Mouse (Mus musculus): ENCODE data around the gene Hdac10. TPM values are rescaled to one million over a fixed set of nuclear protein-coding genes. Genes with fewer than 3 reads are reported as not detected.

Hdac10 gene
- polyA plus RNA-seq, 1 experiment from 2014 or later: 14.8 TPM

DNA sequence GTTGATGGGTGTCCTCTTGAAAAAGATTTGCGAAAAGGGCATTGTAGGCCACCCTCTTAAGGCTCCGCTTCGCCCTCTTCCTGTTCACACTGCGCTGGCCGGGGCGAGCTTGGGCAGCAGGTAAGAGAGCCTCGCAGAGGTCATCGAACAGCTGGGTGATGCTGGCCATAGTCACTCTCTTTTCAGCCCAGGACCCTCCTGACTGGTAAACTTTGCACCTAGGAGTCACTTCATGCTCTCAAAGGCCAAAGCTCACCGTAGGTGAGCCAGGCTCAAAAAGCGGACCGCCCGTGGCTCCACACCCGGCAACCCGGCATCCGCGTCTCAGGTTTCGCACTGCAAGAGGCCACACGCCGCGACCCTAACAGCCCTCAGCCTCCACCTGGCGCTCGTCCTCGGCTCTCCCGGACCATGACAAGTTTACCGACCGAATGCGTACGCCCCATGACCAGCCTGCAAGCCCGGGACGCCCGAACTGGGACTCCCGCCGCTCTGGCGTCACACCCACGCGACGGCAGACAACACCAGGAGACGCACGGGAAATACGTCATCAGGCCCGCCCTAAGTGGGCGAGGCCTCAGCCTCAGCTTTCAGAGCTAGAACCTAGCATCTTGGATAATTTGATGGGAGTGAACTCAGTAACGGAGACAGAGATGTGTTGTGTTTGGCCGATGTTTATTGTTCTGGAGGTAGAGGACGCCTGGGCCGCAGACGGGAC lies 5.7 kb downstream of the Hdac10 start, which contains the start of gene Tubgcp6:
Gene Tubgcp6 (minus strand): TSS at position 464 of the 718 bp plus-strand sequence.
- Histone ChIP-seq H3K9me3 (ENCODE audit: low read length) (no peaks in the 10 kb centered on the region), H3K9ac (replicated peaks; ENCODE audit: low read depth) (peak within 1 kb of the TSS; percentile 60), H3K4me1 (ENCODE audit: insufficient read depth, low read depth, low read length) (peaks cover 18% of the 10 kb centered on the region; the same call in 1 of the 2 replicates), H3K27ac (ENCODE audit: low read length) (peak within 1 kb of the TSS; percentile 69), H3K4me2 (replicated peaks; ENCODE audit: low read depth, low read length) (peak within 1 kb of the TSS; percentile 73), H3K27me3 (replicated peaks; ENCODE audit: insufficient read depth, low read length) (no peaks in the 10 kb centered on the region), H3K36me3 (ENCODE audit: insufficient read depth, low read length) (no peaks in the 10 kb centered on the region), H3K4me3 (ENCODE audit: low read depth, low read length) (peak within 1 kb of the TSS; percentile 90)
- no peak for TF ChIP-seq CTCF (IDR thresholded peaks at IDR 0.05)
- TF ChIP-seq EP300 (IDR thresholded peaks at IDR 0.05): peak; percentile 42; the same call in 1 of the 2 replicates
- DNase-seq (ENCODE audit: low spot score): peak; percentile 96
- under 1% methylated on average over 47 of the region's 47 CpGs for WGBS
- peak; percentile 91 for ATAC-seq

- Histone ChIP-seq H3K4me3 (ENCODE audit: low read depth, low read length) (no peak overlapping the region), H3K9ac (replicated peaks; ENCODE audit: low read depth) (no peak overlapping the region), H3K4me1 (ENCODE audit: insufficient read depth, low read depth, low read length) (peaks cover 9% of the 10 kb centered on the region; the same call in 1 of the 2 replicates), H3K4me2 (replicated peaks; ENCODE audit: low read depth, low read length) (no peak overlapping the region), H3K27me3 (replicated peaks; ENCODE audit: insufficient read depth, low read length) (no peaks in the 10 kb centered on the region), H3K27ac (ENCODE audit: low read length) (no peak overlapping the region), H3K9me3 (ENCODE audit: low read length) (no peaks in the 10 kb centered on the region), H3K36me3 (ENCODE audit: insufficient read depth, low read length) (peaks cover 10% of the 10 kb centered on the region; the same call in 1 of the 2 replicates)
- TF ChIP-seq CTCF (IDR thresholded peaks at IDR 0.05) (peak; percentile 64), EP300 (IDR thresholded peaks at IDR 0.05) (no peak)
- DNase-seq (ENCODE audit: low spot score) (no peak), ATAC-seq (no peak)
Measured at GRCm38 (mm10) chr15:89118007-89118406, 10.5 kb downstream of the Hdac10 start.

DNA sequence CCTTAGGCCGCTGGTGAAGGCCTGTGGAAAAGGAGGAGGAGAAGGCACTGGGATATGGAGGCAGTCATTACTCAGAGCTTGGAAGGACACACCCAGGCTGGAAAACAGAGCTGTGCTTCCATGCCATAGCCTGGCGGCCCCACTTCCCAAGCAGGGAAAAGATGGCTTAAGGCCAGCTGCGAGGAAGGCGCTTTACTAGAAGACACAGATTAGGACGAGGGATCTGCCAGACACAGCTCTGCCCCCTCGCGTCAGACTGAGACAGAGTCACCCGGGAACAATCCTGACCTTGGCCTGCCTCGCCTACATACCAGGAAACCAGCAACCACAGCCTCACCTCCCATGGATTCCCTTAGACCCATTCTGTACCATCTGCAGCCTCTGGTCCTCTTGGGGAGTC lies 18.4 kb downstream of the Hdac10 start:
- no peak overlapping the region for H3K4me2 ChIP-seq (replicated peaks; ENCODE audit: low read depth, low read length)
- WGBS: 77% methylated on average over 9 of the region's 9 CpGs
- H3K27me3 ChIP-seq (replicated peaks; ENCODE audit: insufficient read depth, low read length): no peaks in the 10 kb centered on the region
- no peak overlapping the region for H3K4me3 ChIP-seq (ENCODE audit: low read depth, low read length)
- H3K4me1 ChIP-seq (ENCODE audit: insufficient read depth, low read depth, low read length): no peaks in the 10 kb centered on the region
- no peak for TF ChIP-seq CTCF (IDR thresholded peaks at IDR 0.05)
- no peak for TF ChIP-seq EP300 (IDR thresholded peaks at IDR 0.05)
- H3K27ac ChIP-seq (ENCODE audit: low read length): no peak overlapping the region
- H3K9me3 ChIP-seq (ENCODE audit: low read length): no peaks in the 10 kb centered on the region
- no peak for DNase-seq (ENCODE audit: low spot score)
- H3K9ac ChIP-seq (replicated peaks; ENCODE audit: low read depth): no peak overlapping the region
- no peak for ATAC-seq
- peaks cover 26% of the 10 kb centered on the region; the same call in 1 of the 2 replicates for H3K36me3 ChIP-seq (ENCODE audit: insufficient read depth, low read length)

DNA sequence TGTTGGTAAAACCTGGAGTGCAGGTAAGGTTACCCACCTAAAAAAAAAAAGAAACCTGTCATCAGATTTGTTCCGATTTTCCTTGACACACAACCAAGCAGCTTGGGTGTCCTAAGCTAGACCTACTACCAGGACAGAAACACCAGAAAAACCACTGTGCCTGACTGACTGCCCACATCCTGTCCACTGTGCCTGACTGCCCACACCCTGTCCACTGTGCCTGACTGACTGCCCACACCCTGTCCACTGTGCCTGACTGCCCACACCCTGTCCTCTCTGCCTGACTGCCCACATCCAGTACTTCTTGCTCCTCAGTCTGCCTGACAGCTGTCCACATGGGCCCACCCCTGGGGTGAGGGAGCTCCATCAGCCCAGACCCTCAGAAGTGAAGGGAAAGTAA lies 21.5 kb downstream of the Hdac10 start:
- H3K9ac ChIP-seq (replicated peaks; ENCODE audit: low read depth): no peak overlapping the region
- ATAC-seq: no peak

DNA sequence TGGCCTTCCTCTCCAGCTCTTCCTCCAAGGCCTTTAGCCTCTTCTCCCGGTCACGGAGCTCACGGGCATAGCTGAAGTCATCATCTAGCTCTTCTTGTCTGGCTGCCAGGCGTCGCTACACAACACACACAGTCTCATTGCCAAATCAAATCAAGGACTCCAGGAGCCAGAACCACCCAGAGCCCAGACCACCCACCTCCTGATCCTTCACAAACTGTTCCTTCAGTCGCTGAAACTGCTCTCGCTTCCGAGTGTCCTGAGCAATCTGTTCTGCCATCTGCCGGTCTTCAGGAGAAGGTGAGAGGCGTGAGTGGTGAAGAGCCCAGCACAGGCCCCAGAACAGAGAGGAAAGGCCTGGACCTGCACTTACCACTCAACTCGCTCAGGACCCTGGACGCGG lies 22.4 kb downstream of the Hdac10 start:
- Histone ChIP-seq H3K36me3 (ENCODE audit: insufficient read depth, low read length) (peaks cover 36% of the 10 kb centered on the region), H3K27ac (ENCODE audit: low read length) (no peak overlapping the region), H3K9ac (replicated peaks; ENCODE audit: low read depth) (no peak overlapping the region), H3K9me3 (ENCODE audit: low read length) (no peaks in the 10 kb centered on the region), H3K4me1 (ENCODE audit: insufficient read depth, low read depth, low read length) (no peaks in the 10 kb centered on the region), H3K4me3 (ENCODE audit: low read depth, low read length) (no peak overlapping the region), H3K4me2 (replicated peaks; ENCODE audit: low read depth, low read length) (no peak overlapping the region), H3K27me3 (replicated peaks; ENCODE audit: insufficient read depth, low read length) (no peaks in the 10 kb centered on the region)
- TF ChIP-seq CTCF (IDR thresholded peaks at IDR 0.05) (no peak), EP300 (IDR thresholded peaks at IDR 0.05) (no peak)
- DNase-seq (ENCODE audit: low spot score): no peak
- 90% methylated on average over 13 of the region's 13 CpGs for WGBS
- ATAC-seq: no peak

More for the DNA sequence above, 21.5 kb downstream of the Hdac10 start:
- H3K9me3 ChIP-seq (ENCODE audit: low read length): no peaks in the 10 kb centered on the region
- no peak overlapping the region for H3K4me2 ChIP-seq (replicated peaks; ENCODE audit: low read depth, low read length)
- H3K27ac ChIP-seq (ENCODE audit: low read length): no peak overlapping the region
- no peaks in the 10 kb centered on the region for H3K27me3 ChIP-seq (replicated peaks; ENCODE audit: insufficient read depth, low read length)
- H3K4me3 ChIP-seq (ENCODE audit: low read depth, low read length): no peak overlapping the region
- peaks cover 32% of the 10 kb centered on the region for H3K36me3 ChIP-seq (ENCODE audit: insufficient read depth, low read length)
- no peak for TF ChIP-seq EP300 (IDR thresholded peaks at IDR 0.05)
- no peak for TF ChIP-seq CTCF (IDR thresholded peaks at IDR 0.05)
- WGBS: 90% methylated on average over 1 of the region's 1 CpGs
- DNase-seq (ENCODE audit: low spot score): no peak
- H3K4me1 ChIP-seq (ENCODE audit: insufficient read depth, low read depth, low read length): no peaks in the 10 kb centered on the region

DNA sequence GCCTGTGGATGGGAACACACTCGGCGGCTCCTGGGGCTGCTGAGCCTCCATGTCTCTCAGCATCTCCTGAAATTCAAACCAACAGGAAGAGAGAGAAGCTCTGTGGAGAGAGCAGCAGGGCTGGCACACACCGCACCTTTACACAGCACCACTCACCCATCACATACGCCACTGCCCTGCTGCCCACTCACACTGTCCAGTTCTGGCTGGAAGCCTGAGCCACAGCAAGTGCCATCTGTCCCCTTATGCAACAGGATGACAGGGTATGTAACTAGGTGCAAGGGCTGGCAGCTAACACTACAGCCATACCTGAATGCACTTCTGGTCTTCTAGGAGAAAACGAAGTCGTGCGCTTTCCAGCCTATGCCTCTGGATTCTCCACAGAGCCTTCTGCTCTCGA lies 24.1 kb downstream of the Hdac10 start:
- no peak for ATAC-seq
- Histone ChIP-seq H3K4me3 (ENCODE audit: low read depth, low read length) (no peak overlapping the region), H3K27me3 (replicated peaks; ENCODE audit: insufficient read depth, low read length) (no peaks in the 10 kb centered on the region), H3K36me3 (ENCODE audit: insufficient read depth, low read length) (peaks cover 47% of the 10 kb centered on the region), H3K9me3 (ENCODE audit: low read length) (no peaks in the 10 kb centered on the region), H3K9ac (replicated peaks; ENCODE audit: low read depth) (no peak overlapping the region), H3K4me1 (ENCODE audit: insufficient read depth, low read depth, low read length) (no peaks in the 10 kb centered on the region), H3K27ac (ENCODE audit: low read length) (no peak overlapping the region), H3K4me2 (replicated peaks; ENCODE audit: low read depth, low read length) (no peak overlapping the region)
- TF ChIP-seq EP300 (IDR thresholded peaks at IDR 0.05) (no peak), CTCF (IDR thresholded peaks at IDR 0.05) (no peak)
- 95% methylated on average over 8 of the region's 8 CpGs for WGBS
- no peak for DNase-seq (ENCODE audit: low spot score)

Measured in lung, postnatal 0 days (tissue).